Mouse (Mus musculus): ENCODE results near the gene Ttc32. TPM values are rescaled to one million over a fixed set of nuclear protein-coding genes. Genes with fewer than 3 reads are reported as not detected.

Ttc32 gene
- polyA plus RNA-seq, 1 experiment from 2014 or later: 19.5 TPM

DNA sequence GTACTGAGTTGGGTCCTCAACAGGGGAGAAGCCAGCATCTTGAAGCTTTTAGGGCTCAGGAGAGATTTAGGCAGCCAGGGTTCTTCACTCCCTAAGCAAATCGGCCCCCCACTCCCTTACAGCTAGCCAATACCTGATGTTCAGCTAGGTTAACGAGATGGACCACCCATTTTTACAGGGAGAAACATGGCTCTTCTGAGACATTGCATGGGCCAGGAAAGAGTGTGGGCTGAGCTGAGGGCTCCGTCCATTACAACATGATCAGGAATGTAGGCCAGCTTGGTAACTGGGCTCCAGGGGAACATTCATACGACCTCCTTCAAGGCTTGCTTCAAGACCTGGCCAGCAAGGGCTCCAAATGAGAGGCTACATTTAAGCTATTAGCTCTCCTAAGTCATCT, 16.9 kb downstream of the Ttc32 start:
- TF ChIP-seq CTCF (IDR thresholded peaks at IDR 0.05; ENCODE audit: low read depth): no peak
- Histone ChIP-seq H3K4me2 (replicated peaks; ENCODE audit: low read depth) (no peak overlapping the region), H3K4me1 (replicated peaks; ENCODE audit: control insufficient read depth, insufficient read depth) (no peaks in the 10 kb centered on the region), H3K4me3 (ENCODE audit: low read depth, low read length) (no peak overlapping the region), H3K36me3 (ENCODE audit: control insufficient read depth, insufficient read depth, low read length) (no peaks in the 10 kb centered on the region), H3K9me3 (ENCODE audit: control insufficient read depth, low read length) (no peaks in the 10 kb centered on the region), H3K9ac (ENCODE audit: low read length) (no peak overlapping the region), H3K27me3 (ENCODE audit: control insufficient read depth, insufficient read depth, low read length) (no peaks in the 10 kb centered on the region), H3K27ac (replicated peaks) (no peak overlapping the region)
- no peak for DNase-seq (ENCODE audit: low spot score)
- no peak for ATAC-seq (ENCODE audit: low FRiP score, low TSS enrichment)
- 80% methylated on average over 4 of the region's 4 CpGs for WGBS

DNA sequence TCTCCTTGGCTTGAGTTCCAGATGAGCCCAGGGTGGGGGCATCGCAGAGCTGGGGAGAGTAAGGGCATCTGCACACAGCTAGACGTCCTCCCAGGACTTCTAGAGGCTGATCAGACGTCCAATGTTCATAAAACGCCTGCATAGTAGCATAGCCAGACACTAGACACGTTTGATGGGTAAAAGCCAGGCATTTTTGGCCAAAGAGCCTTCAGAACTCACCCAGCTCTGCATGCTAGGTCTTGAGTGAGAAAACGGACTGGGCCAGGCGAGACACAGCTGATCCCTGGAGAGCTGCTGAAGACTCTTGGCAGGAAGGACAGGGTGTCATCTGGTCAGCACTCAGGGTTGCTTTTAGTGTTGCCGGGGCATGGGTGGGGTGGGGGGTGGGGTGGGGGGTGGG, 18.3 kb downstream of the Ttc32 start:
- ATAC-seq (ENCODE audit: low FRiP score, low TSS enrichment) (no peak), DNase-seq (ENCODE audit: low spot score) (no peak)
- TF ChIP-seq EP300 (optimal IDR thresholded peaks at IDR 0.05): no peak
- no peak for TF ChIP-seq CTCF (IDR thresholded peaks at IDR 0.05; ENCODE audit: low read depth)
- Histone ChIP-seq H3K27me3 (ENCODE audit: control insufficient read depth, insufficient read depth, low read length) (no peaks in the 10 kb centered on the region), H3K9ac (ENCODE audit: low read length) (no peak overlapping the region), H3K4me3 (ENCODE audit: low read depth, low read length) (no peak overlapping the region), H3K36me3 (ENCODE audit: control insufficient read depth, insufficient read depth, low read length) (no peaks in the 10 kb centered on the region), H3K4me1 (replicated peaks; ENCODE audit: control insufficient read depth, insufficient read depth) (no peaks in the 10 kb centered on the region), H3K9me3 (ENCODE audit: control insufficient read depth, low read length) (no peaks in the 10 kb centered on the region), H3K4me2 (replicated peaks; ENCODE audit: low read depth) (no peak overlapping the region), H3K27ac (replicated peaks) (no peak overlapping the region)
- WGBS: 54% methylated on average over 8 of the region's 8 CpGs

DNA sequence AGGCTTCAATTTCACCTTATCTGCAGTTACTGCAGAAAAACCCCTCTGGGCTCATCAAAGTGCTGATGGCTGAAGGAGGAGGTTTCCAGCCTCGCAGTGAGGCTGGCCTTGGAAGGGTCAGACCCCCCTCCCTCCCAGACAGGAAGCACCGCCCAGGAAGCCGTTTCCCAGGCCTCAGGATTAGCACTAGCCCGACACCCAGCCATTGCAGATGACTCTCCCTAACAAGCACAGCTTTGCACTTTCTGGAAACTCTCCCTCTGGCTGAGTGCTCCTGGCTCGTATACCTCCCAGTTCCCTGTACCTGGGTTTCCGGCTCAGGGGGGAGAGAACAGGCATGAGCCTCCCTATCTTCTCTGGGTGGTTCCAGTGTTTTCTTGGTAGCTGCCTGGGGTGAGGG, 21.0 kb downstream of the Ttc32 start:
- Histone ChIP-seq H3K27ac (replicated peaks) (no peak overlapping the region), H3K4me3 (ENCODE audit: low read depth, low read length) (no peak overlapping the region), H3K36me3 (ENCODE audit: control insufficient read depth, insufficient read depth, low read length) (no peaks in the 10 kb centered on the region), H3K27me3 (ENCODE audit: control insufficient read depth, insufficient read depth, low read length) (no peaks in the 10 kb centered on the region), H3K4me2 (replicated peaks; ENCODE audit: low read depth) (no peak overlapping the region), H3K9ac (ENCODE audit: low read length) (no peak overlapping the region), H3K9me3 (ENCODE audit: control insufficient read depth, low read length) (no peaks in the 10 kb centered on the region), H3K4me1 (replicated peaks; ENCODE audit: control insufficient read depth, insufficient read depth) (no peaks in the 10 kb centered on the region)
- WGBS: 38% methylated on average over 6 of the region's 6 CpGs
- no peak for DNase-seq (ENCODE audit: low spot score)
- no peak for ATAC-seq (ENCODE audit: low FRiP score, low TSS enrichment)
- no peak for TF ChIP-seq CTCF (IDR thresholded peaks at IDR 0.05; ENCODE audit: low read depth)
- TF ChIP-seq EP300 (optimal IDR thresholded peaks at IDR 0.05): no peak

DNA sequence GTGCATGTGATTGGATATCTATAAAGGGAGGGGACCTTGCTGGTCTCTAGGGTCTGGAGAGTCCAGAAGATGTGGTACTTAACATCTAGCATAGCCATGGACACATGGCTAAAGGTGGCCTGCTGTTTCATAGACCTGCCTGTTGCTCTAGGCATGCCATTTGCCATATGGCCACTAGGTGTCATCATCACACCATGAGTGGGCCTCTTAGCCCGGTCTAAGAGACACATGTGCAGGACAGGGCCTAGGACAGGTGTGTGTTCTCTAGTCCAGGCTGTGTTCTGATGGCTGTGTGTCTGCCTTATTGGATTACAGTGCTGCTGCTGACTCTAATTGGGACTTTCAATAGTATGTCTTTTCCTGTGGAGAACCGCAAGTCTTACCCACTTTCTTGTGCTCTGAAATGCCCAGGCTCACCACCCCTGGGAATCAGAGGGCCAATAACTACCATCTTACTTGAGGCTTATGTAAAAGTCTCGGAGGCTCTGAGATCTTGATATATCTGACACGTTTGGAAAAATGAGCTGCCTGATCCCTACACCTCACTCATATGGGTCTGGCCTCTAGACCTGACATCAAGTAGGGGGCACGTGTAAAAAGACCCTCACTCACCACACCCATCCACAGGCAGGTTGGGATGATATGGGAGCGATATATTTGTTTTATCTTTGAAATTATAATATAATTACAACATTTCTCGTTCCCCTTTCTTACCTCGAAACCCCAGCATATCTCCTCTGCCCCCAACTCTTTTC, 22.5 kb downstream of the Ttc32 start:
- WGBS: 61% methylated on average over 8 of the region's 8 CpGs
- Histone ChIP-seq H3K4me3 (ENCODE audit: low read depth, low read length) (no peak overlapping the region), H3K27me3 (ENCODE audit: control insufficient read depth, insufficient read depth, low read length) (no peaks in the 10 kb centered on the region), H3K4me1 (replicated peaks; ENCODE audit: control insufficient read depth, insufficient read depth) (no peaks in the 10 kb centered on the region), H3K9ac (ENCODE audit: low read length) (no peak overlapping the region), H3K36me3 (ENCODE audit: control insufficient read depth, insufficient read depth, low read length) (no peaks in the 10 kb centered on the region), H3K27ac (replicated peaks) (no peak overlapping the region), H3K9me3 (ENCODE audit: control insufficient read depth, low read length) (no peaks in the 10 kb centered on the region), H3K4me2 (replicated peaks; ENCODE audit: low read depth) (no peak overlapping the region)
- ATAC-seq (ENCODE audit: low FRiP score, low TSS enrichment): peak; percentile 73
- TF ChIP-seq EP300 (optimal IDR thresholded peaks at IDR 0.05) (no peak), CTCF (IDR thresholded peaks at IDR 0.05; ENCODE audit: low read depth) (peak; percentile 99)
- peak; percentile 82 for DNase-seq (ENCODE audit: low spot score)

DNA sequence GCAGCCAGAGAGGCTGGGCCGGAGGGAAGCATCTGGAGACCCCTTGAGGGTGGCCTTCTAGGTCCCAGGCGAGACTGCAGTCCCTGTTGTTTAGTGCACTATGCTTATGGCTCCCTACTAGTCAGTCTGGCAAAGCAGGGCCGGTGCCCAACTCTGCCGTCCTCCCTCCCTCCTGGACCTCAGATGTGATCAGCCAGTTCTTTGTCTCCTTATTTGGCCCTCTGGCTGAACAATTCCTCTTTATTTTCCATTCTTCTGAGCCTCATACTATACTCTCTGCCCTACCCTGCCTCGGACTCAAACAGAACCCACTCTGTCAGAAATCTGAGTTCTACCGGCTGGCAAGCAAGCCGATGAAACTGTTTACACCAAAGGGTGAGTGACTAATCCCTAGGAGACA, 23.5 kb downstream of the Ttc32 start:
- no peak for ATAC-seq (ENCODE audit: low FRiP score, low TSS enrichment)
- WGBS: 53% methylated on average over 7 of the region's 7 CpGs
- DNase-seq (ENCODE audit: low spot score): no peak
- Histone ChIP-seq H3K9ac (ENCODE audit: low read length) (no peak overlapping the region), H3K4me1 (replicated peaks; ENCODE audit: control insufficient read depth, insufficient read depth) (no peaks in the 10 kb centered on the region), H3K27ac (replicated peaks) (no peak overlapping the region), H3K27me3 (ENCODE audit: control insufficient read depth, insufficient read depth, low read length) (no peaks in the 10 kb centered on the region), H3K4me2 (replicated peaks; ENCODE audit: low read depth) (no peak overlapping the region), H3K4me3 (ENCODE audit: low read depth, low read length) (no peak overlapping the region), H3K9me3 (ENCODE audit: control insufficient read depth, low read length) (no peaks in the 10 kb centered on the region), H3K36me3 (ENCODE audit: control insufficient read depth, insufficient read depth, low read length) (no peaks in the 10 kb centered on the region)
- TF ChIP-seq CTCF (IDR thresholded peaks at IDR 0.05; ENCODE audit: low read depth) (no peak), EP300 (optimal IDR thresholded peaks at IDR 0.05) (no peak)

DNA sequence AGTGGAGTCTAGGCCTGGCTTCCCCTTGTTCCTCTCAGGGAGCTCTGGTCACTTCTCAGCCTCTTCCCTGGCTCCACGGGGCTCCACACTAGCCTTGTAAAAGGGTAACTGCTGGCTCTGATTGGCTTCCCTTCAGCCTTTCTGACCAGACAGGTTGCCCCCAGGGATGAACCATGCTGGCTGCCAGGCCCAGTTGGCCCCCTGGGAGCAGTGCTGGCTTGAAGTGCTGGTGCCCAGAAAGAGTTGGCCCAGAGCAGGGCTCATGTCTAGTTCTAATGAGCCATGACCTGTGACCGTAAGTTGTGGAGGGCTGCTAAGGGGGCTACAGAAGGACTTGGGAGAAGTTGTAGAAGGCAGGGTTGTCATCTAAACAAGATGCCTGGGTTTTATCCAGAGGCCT, 24.2 kb downstream of the Ttc32 start:
- ATAC-seq (ENCODE audit: low FRiP score, low TSS enrichment): no peak
- WGBS: 81% methylated on average over 2 of the region's 2 CpGs
- H3K9me3 ChIP-seq (ENCODE audit: control insufficient read depth, low read length): no peaks in the 10 kb centered on the region
- no peak for DNase-seq (ENCODE audit: low spot score)
- H3K27me3 ChIP-seq (ENCODE audit: control insufficient read depth, insufficient read depth, low read length): no peaks in the 10 kb centered on the region
- H3K4me3 ChIP-seq (ENCODE audit: low read depth, low read length): no peak overlapping the region
- H3K36me3 ChIP-seq (ENCODE audit: control insufficient read depth, insufficient read depth, low read length): no peaks in the 10 kb centered on the region
- H3K4me2 ChIP-seq (replicated peaks; ENCODE audit: low read depth): no peak overlapping the region
- TF ChIP-seq EP300 (optimal IDR thresholded peaks at IDR 0.05): no peak
- TF ChIP-seq CTCF (IDR thresholded peaks at IDR 0.05; ENCODE audit: low read depth): no peak
- H3K4me1 ChIP-seq (replicated peaks; ENCODE audit: control insufficient read depth, insufficient read depth): no peaks in the 10 kb centered on the region
- H3K9ac ChIP-seq (ENCODE audit: low read length): no peak overlapping the region
- H3K27ac ChIP-seq (replicated peaks): no peak overlapping the region

Measured in stomach, postnatal 0 days (tissue).